Mouse (Mus musculus): ENCODE results near the gene Lipa.

Gene Lipa

GRCm38 (mm10) chr19:34461451-34462019 is 65.7 kb downstream of the Lipa start:
- peak; percentile 34 for DNase-seq

GRCm38 (mm10) chr19:34450784-34451370 is 76.4 kb downstream of the Lipa start:
- DNase-seq: no peak

GRCm38 (mm10) chr19:34448851-34449250 is 78.4 kb downstream of the Lipa start:
- no peak for DNase-seq

DNA sequence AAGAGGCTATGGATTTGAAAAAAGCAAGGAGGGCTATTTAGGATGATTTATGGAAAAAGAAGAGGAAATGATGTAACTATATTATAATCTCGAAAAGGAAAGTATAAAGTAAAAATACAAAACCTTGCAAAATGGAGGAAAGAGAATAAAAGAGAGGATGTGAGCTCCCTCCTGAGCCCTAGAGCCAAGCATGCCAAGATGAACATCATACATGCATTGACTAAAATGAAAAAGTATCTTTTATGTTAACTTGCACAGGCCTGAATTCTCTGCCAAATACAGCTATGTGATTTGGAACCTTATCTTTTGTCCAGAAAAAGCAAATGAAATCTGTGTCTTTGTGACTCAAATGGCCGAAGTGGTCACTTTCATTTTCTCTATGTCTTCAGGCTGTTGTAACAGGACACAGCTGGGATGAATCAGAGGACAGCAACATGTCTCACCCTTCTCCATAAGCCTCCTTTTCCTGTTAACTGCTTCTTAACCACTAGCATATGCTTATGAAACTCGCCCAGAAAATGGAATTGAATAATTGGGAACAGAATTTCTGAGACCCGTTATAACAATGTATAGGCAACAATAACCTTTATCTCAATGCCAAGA is 81.8 kb downstream of the Lipa start:
- peak; percentile 54 for DNase-seq

DNA sequence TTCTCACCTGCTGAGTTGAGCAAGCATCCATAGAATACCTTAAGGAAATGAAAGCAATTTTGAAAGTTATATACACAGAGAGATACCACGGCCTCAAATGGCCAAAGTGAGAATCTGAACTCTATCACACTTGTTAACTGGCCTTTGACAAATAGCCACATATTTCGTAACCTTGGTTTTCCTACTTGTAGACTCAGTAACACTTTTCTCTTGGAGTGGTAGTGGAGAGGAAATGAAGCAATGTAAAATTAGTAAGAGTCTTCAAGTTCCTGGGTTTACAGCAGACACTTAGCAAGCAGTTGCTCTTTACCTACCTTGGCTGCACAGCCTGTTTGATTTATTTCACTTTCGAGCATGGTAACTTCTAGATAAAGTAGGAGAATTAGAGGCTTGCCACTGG is 82.5 kb downstream of the Lipa start:
- DNase-seq: no peak
